18 mouse cellular contexts compared by ENCODE assay signal in genomic region chr14:29429788-29430187, GRCm38 (mm10).
"Had no signal": no experiment of that assay in that cellular context is flagged by ENCODE, and none has a peak within 500 bp of the region (broad histone marks: within the 10 kb centered on the region; RNA-seq: fewer than 3 reads in every experiment).

No protein-coding gene starts in this region.

- DNase-seq: liver, postnatal 0 days; lung, adult 2 months; lung, postnatal 14 days; lung, postnatal 36 days; midbrain, embryonic 14.5 days; right cerebral cortex, postnatal 14 days; thymus, adult 2 months; thymus, postnatal 25 days; thymus, postnatal 4 days had no signal

- H3K27me3 ChIP-seq: lung, embryonic 15.5 days; megakaryocyte, embryonic 14.5 days; midbrain, embryonic 12.5 days; neural tube, embryonic 12.5 days; stomach, embryonic 15.5 days had no signal

- ATAC-seq: liver, postnatal 0 days; lung, postnatal 0 days; midbrain, embryonic 16.5 days had no signal

- H3K4me3 ChIP-seq: lung, embryonic 15.5 days; megakaryocyte, embryonic 14.5 days; midbrain, embryonic 12.5 days; neural tube, embryonic 12.5 days; stomach, embryonic 15.5 days had no signal

- H3K4me1 ChIP-seq: lung, embryonic 15.5 days; megakaryocyte, embryonic 14.5 days; midbrain, embryonic 12.5 days; neural tube, embryonic 12.5 days; stomach, embryonic 15.5 days had no signal

- H3K9me3 ChIP-seq: lung, embryonic 15.5 days; midbrain, embryonic 12.5 days; neural tube, embryonic 12.5 days; stomach, embryonic 15.5 days had no signal

- H3K36me3 ChIP-seq: lung, embryonic 15.5 days; midbrain, embryonic 12.5 days; neural tube, embryonic 12.5 days; stomach, embryonic 15.5 days had no signal

- H3K4me2 ChIP-seq: lung, embryonic 15.5 days; midbrain, embryonic 12.5 days; neural tube, embryonic 12.5 days; stomach, embryonic 15.5 days had no signal

- H3K9ac ChIP-seq: liver, postnatal 0 days; lung, embryonic 15.5 days; midbrain, embryonic 12.5 days; neural tube, embryonic 12.5 days; stomach, embryonic 15.5 days had no signal

- H3K27ac ChIP-seq: lung, embryonic 15.5 days; macrophage; midbrain, embryonic 12.5 days; neural tube, embryonic 12.5 days; stomach, embryonic 15.5 days; stomach, postnatal 0 days had no signal
